Mouse (Mus musculus) MEL (cell line): ENCODE results near the gene Dydc1. TPM values are rescaled to one million over a fixed set of nuclear protein-coding genes. Genes with fewer than 3 reads are reported as not detected.
A peak's percentile ranks its signal among the peaks of the same experiment; 100 is the strongest.

ENCODE experiments used
- DNase-seq: peaks from one replicate; pipeline ENCODE4 v3.0.0; 2011; ENCODE audit warnings: low read depth, low spot score
- H3K27ac ChIP-seq: 2 replicates; pipeline ENCODE4 v1.5.1; 2012; ENCODE audit warnings: low read depth, mild to moderate bottlenecking, control low read depth, low read length, moderate library complexity; ENCODE audit not compliant: control insufficient read depth
- H3K27me3 ChIP-seq, 2 experiments: fragments of 150-350 bp in 1 of 2; sonication (generic) in 1 of 2; 2 replicates each; pipeline ENCODE4 v1.6.1; 2012; ENCODE audit warnings: low read length in 2 of 2, mild to moderate bottlenecking in 2 of 2, improper control_type of control experiment in 1 of 2, moderate library complexity in 1 of 2; ENCODE audit not compliant: insufficient read depth in 2 of 2, control insufficient read depth in 1 of 2
- H3K36me3 ChIP-seq, 2 experiments: 2 replicates each; pipeline ENCODE4 v1.6.1; 2012 to 2014; ENCODE audit warnings: low read length in 2 of 2, improper control_type of control experiment in 1 of 2, inconsistent platforms in 1 of 2, mild to moderate bottlenecking in 1 of 2; ENCODE audit not compliant: insufficient read depth in 2 of 2, control insufficient read depth in 1 of 2
- H3K4me1 ChIP-seq, 2 experiments: fragments of 150-350 bp in 1 of 2; sonication (generic) in 1 of 2; 2 replicates each; pipeline ENCODE4 v1.6.1; 2012; ENCODE audit warnings: low read length in 2 of 2, improper control_type of control experiment in 1 of 2, mild to moderate bottlenecking in 1 of 2; ENCODE audit not compliant: insufficient read depth in 2 of 2, control insufficient read depth in 1 of 2
- H3K4me3 ChIP-seq, 2 experiments: fragments of 150-350 bp in 1 of 2; sonication (generic) in 1 of 2; 2 replicates each; pipeline ENCODE4 v1.5.1; 2012; ENCODE audit warnings: low read depth in 2 of 2, low read length in 2 of 2, mild to moderate bottlenecking in 2 of 2, moderate library complexity in 2 of 2, control low read depth in 1 of 2, improper control_type of control experiment in 1 of 2; ENCODE audit not compliant: control insufficient read depth in 1 of 2, insufficient read depth in 1 of 2
- H3K79me2 ChIP-seq: 2 replicates; pipeline ENCODE4 v1.6.1; 2012; ENCODE audit warnings: mild to moderate bottlenecking, low read length, moderate library complexity; ENCODE audit not compliant: control insufficient read depth, poor library complexity, insufficient read depth
- H3K9ac ChIP-seq: 2 replicates; pipeline ENCODE4 v1.6.1; 2012; ENCODE audit warnings: low read depth, mild to moderate bottlenecking, control low read depth, low read length, moderate library complexity; ENCODE audit not compliant: control insufficient read depth, poor library complexity, severe bottlenecking
- H3K9me3 ChIP-seq: fragments of 150-350 bp; sonication (generic); replicated peaks from 2 replicates; pipeline ENCODE4 v1.6.1; 2012; ENCODE audit warnings: mild to moderate bottlenecking, low read length, improper control_type of control experiment, moderate library complexity; ENCODE audit not compliant: insufficient read depth
- BHLHE40 ChIP-seq: IDR thresholded peaks from 2 replicates; pipeline ENCODE4 v1.6.1; 2012; ENCODE audit warnings: low read depth, mild to moderate bottlenecking, inconsistent platforms, low read length, improper control_type of control experiment, borderline replicate concordance
- ELF1 ChIP-seq: IDR thresholded peaks from 2 replicates; pipeline ENCODE4 v1.6.1; 2014; ENCODE audit warnings: low read depth, mild to moderate bottlenecking, inconsistent platforms, low read length, improper control_type of control experiment, moderate library complexity
- GABPA ChIP-seq: IDR thresholded peaks from 2 replicates; pipeline ENCODE4 v1.6.1; 2012; ENCODE audit warnings: low read depth, mild to moderate bottlenecking, inconsistent platforms, low read length, improper control_type of control experiment, moderate library complexity
- GATA1 ChIP-seq: IDR thresholded peaks from 2 replicates; pipeline ENCODE4 v1.6.1; 2011; ENCODE audit warnings: low read depth, low read length, improper control_type of control experiment
- HCFC1 ChIP-seq: IDR thresholded peaks from 2 replicates; pipeline ENCODE4 v1.6.1; 2012; ENCODE audit warnings: low read depth, mild to moderate bottlenecking, inconsistent platforms, low read length, improper control_type of control experiment, moderate library complexity
- KAT2A ChIP-seq: conservative IDR thresholded peaks from 2 replicates; pipeline ENCODE4 v1.6.1; 2012; ENCODE audit warnings: low read depth, low read length, improper control_type of control experiment, inconsistent platforms
- MAFK ChIP-seq: IDR thresholded peaks from 2 replicates; pipeline ENCODE4 v1.6.1; 2011; ENCODE audit warnings: low read depth, mild to moderate bottlenecking, low read length, improper control_type of control experiment, borderline replicate concordance
- MAZ ChIP-seq: IDR thresholded peaks from 2 replicates; pipeline ENCODE4 v1.6.1; 2012; ENCODE audit warnings: low read depth, mild to moderate bottlenecking, inconsistent platforms, low read length, improper control_type of control experiment
- MEF2A ChIP-seq: IDR thresholded peaks from 2 replicates; pipeline ENCODE4 v1.6.1; 2014; ENCODE audit warnings: low read depth, mild to moderate bottlenecking, inconsistent platforms, low read length, improper control_type of control experiment; ENCODE audit not compliant: poor library complexity, insufficient replicate concordance, severe bottlenecking; ENCODE audit errors: extremely low read depth
- MYB ChIP-seq: IDR thresholded peaks from 2 replicates; pipeline ENCODE4 v1.6.1; 2011; ENCODE audit warnings: mild to moderate bottlenecking, low read depth, low read length, improper control_type of control experiment
- MYC ChIP-seq: IDR thresholded peaks from 2 replicates; pipeline ENCODE4 v1.6.1; 2011; ENCODE audit warnings: low read depth, mild to moderate bottlenecking, low read length, improper control_type of control experiment, moderate library complexity
- NELFE ChIP-seq: IDR thresholded peaks from 2 replicates; pipeline ENCODE4 v1.6.1; 2011; ENCODE audit warnings: low read depth, low read length, improper control_type of control experiment
- POLR2A ChIP-seq, 2 experiments: IDR thresholded peaks; 2 replicates each; pipeline ENCODE4 v1.6.1; 2011 to 2012; ENCODE audit warnings: low read length in 2 of 2, mild to moderate bottlenecking in 2 of 2, control low read depth in 1 of 2, improper control_type of control experiment in 1 of 2, low read depth in 1 of 2, moderate library complexity in 1 of 2; ENCODE audit not compliant: control insufficient read depth in 1 of 2, insufficient read depth in 1 of 2, poor library complexity in 1 of 2
- POLR2AphosphoS2 ChIP-seq: IDR thresholded peaks from 2 replicates; pipeline ENCODE4 v1.6.1; 2011; ENCODE audit warnings: low read length, improper control_type of control experiment
- RAD21 ChIP-seq: IDR thresholded peaks from 2 replicates; pipeline ENCODE4 v1.6.1; 2011; ENCODE audit warnings: mild to moderate bottlenecking, low read depth, low read length, improper control_type of control experiment
- RCOR1 ChIP-seq: IDR thresholded peaks from 2 replicates; pipeline ENCODE4 v1.6.1; 2012; ENCODE audit warnings: low read depth, mild to moderate bottlenecking, inconsistent platforms, low read length, improper control_type of control experiment
- TBP ChIP-seq: IDR thresholded peaks from 2 replicates; pipeline ENCODE4 v1.8.0; 2011; ENCODE audit warnings: low read depth, low read length, improper control_type of control experiment
- TCF12 ChIP-seq: IDR thresholded peaks from 2 replicates; pipeline ENCODE4 v1.6.1; 2014; ENCODE audit warnings: low read depth, mild to moderate bottlenecking, inconsistent platforms, low read length, improper control_type of control experiment, moderate library complexity
- USF1 ChIP-seq: IDR thresholded peaks from 2 replicates; pipeline ENCODE4 v1.6.1; 2014; ENCODE audit warnings: low read depth, mild to moderate bottlenecking, inconsistent platforms, low read length, improper control_type of control experiment, moderate library complexity
- USF2 ChIP-seq, 2 experiments: IDR thresholded peaks; 2 replicates each; pipeline ENCODE4 v1.6.1; 2011 to 2012; ENCODE audit warnings: improper control_type of control experiment in 2 of 2, low read length in 2 of 2, borderline replicate concordance in 1 of 2, inconsistent platforms in 1 of 2, low read depth in 1 of 2, mild to moderate bottlenecking in 1 of 2; ENCODE audit not compliant: insufficient read depth in 1 of 2
- ZC3H11A ChIP-seq: IDR thresholded peaks from 2 replicates; pipeline ENCODE4 v1.6.1; 2012; ENCODE audit warnings: low read depth, mild to moderate bottlenecking, inconsistent platforms, low read length, improper control_type of control experiment
- ZKSCAN1 ChIP-seq: IDR thresholded peaks from 2 replicates; pipeline ENCODE4 v1.6.1; 2012; ENCODE audit warnings: low read depth, mild to moderate bottlenecking, inconsistent platforms, low read length, improper control_type of control experiment, moderate library complexity
- ZMIZ1 ChIP-seq: IDR thresholded peaks from 2 replicates; pipeline ENCODE4 v1.6.1; 2012; ENCODE audit warnings: low read depth, mild to moderate bottlenecking, inconsistent platforms, low read length, improper control_type of control experiment, moderate library complexity
- ZNF384 ChIP-seq: IDR thresholded peaks from 2 replicates; pipeline ENCODE4 v1.6.1; 2012; ENCODE audit warnings: low read depth, mild to moderate bottlenecking, inconsistent platforms, low read length, improper control_type of control experiment
- polyA plus RNA-seq, 2 experiments: library from polyadenylated mRNA; stranded (reverse) in 1 of 2; unstranded in 1 of 2; fragments of >175 nt in 1 of 2; fragments of >200 nt in 1 of 2; gene quantifications; 2 replicates each; pipeline versions ENCODE4 v1.2.1 to v1.2.4; 2012; ENCODE audit warnings: low replicate concordance in 2 of 2, low read depth in 1 of 2; ENCODE audit not compliant: insufficient read length in 2 of 2, insufficient read depth in 1 of 2, missing spikeins in 1 of 2
- total RNA-seq: library from RNA; depleted of rRNA; stranded (reverse); fragments of 300-350 nt; gene quantifications from 2 replicates; pipeline ENCODE4 v1.2.3, GENCODE M21; 2012

Gene Dydc1
- total and polyA plus RNA-seq, 3 experiments: not detected

DNA sequence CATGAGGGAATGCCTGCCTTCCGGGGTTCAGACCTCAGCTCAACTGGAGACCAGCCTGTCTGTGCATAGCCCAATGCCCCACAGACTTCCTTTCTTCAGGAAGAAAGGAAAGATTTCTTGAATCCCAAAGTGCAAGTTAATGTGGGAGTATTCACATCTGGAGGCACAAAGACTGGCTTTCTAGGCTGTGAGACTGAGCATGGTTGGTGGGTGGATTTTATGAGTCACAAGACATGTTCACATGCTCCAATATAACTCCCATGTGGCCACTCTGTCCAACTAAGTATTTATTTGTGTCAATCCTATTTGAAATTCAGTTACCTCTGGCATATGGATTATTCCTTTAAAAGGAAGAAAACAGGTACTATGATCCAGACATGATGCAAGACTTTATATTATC lies 26.0 kb downstream of the Dydc1 start:
- TF ChIP-seq USF2 (IDR thresholded peaks at IDR 0.05; ENCODE audit: borderline replicate concordance in 1 of 2, insufficient read depth in 1 of 2, low read depth in 1 of 2, low read length in 2 of 2) (no peak), RAD21 (no peak), MYC (no peak), RCOR1 (no peak), BHLHE40 (no peak), GABPA (no peak), ZKSCAN1 (no peak), GATA1 (no peak), TCF12 (no peak)
- DNase-seq: no peak

DNA sequence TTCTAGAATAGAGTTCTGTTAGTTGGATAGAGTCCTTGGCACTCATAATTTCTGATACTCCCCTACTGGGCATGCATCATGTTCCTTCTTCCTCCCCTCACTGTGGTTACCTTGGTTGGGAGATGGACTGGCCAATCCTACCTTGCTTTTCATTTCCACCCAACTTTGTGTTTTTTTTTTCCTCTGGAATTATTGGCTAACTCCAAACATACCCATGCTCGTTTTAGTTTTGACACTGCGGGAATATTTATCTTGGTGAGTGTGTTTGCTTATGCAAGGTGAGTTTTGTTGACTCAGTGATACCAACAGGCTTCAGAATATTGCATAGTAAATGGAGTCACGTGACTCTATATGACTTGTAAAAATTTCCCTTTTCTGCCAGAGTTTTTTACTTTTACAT lies 28.0 kb downstream of the Dydc1 start:
- H3K79me2 ChIP-seq: no peaks in the 10 kb centered on the region
- no peak for DNase-seq
- TF ChIP-seq BHLHE40: no peak
- TF ChIP-seq ZNF384: no peak
- no peak for TF ChIP-seq GATA1
- TF ChIP-seq MYC: no peak
- TF ChIP-seq USF1: 0 out of 2 replicates have a peak, but pooled peaks have one; percentile 21
- no peak for TF ChIP-seq TBP
- TF ChIP-seq, all 39 proteins: peak for 1
- Histone ChIP-seq H3K36me3 (no peaks in the 10 kb centered on the region), H3K4me1 (no peaks in the 10 kb centered on the region), H3K27me3 (no peaks in the 10 kb centered on the region), H3K9me3 (no peaks in the 10 kb centered on the region), H3K4me3 (no peak overlapping the region), H3K27ac (no peak overlapping the region), H3K9ac (no peak overlapping the region)

More for the DNA sequence above, 26.0 kb downstream of the Dydc1 start:
- H3K4me3 ChIP-seq: no peak overlapping the region
- no peaks in the 10 kb centered on the region for H3K27me3 ChIP-seq
- no peaks in the 10 kb centered on the region for H3K4me1 ChIP-seq
- no peak overlapping the region for H3K27ac ChIP-seq
- no peaks in the 10 kb centered on the region for H3K9me3 ChIP-seq
- H3K36me3 ChIP-seq: no peaks in the 10 kb centered on the region
- no peak overlapping the region for H3K9ac ChIP-seq
- H3K79me2 ChIP-seq: no peaks in the 10 kb centered on the region

DNA sequence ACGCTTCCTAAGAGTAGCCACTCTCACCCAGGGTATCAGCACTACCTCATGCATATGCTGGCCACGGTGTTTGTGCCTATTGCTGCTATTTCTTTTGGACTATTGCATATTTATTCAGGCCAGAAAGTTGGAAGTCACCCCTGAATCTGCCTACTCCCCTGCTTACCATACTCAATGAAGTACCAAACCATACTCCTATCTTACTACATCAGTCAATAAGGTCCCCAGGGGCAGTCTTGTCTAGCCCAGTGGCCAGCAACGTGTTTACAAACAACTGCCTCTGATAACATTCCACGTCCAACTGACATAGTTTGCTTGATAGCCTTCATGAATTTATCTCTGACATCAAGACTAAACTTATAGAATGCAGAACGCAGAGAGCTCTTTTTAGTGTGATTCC lies 28.5 kb downstream of the Dydc1 start:
- TF ChIP-seq TCF12 (no peak), MAZ (no peak), NELFE (no peak), RAD21 (no peak), MYB (no peak), MEF2A (no peak), MYC (no peak), ELF1 (no peak), POLR2A (IDR thresholded peaks at IDR 0.05; ENCODE audit: control insufficient read depth in 1 of 2, insufficient read depth in 1 of 2, low read depth in 1 of 2, low read length in 2 of 2, poor library complexity in 1 of 2) (no peak), USF2 (IDR thresholded peaks at IDR 0.05; ENCODE audit: borderline replicate concordance in 1 of 2, insufficient read depth in 1 of 2, low read depth in 1 of 2, low read length in 2 of 2) (no peak), HCFC1 (no peak), POLR2AphosphoS2 (no peak), BHLHE40 (no peak), KAT2A (no peak), ZMIZ1 (no peak), ZC3H11A (no peak), MAFK (no peak), ZNF384 (no peak), USF1 (no peak)
- Histone ChIP-seq H3K27me3 (no peaks in the 10 kb centered on the region), H3K79me2 (no peaks in the 10 kb centered on the region), H3K9me3 (no peaks in the 10 kb centered on the region), H3K36me3 (no peaks in the 10 kb centered on the region), H3K4me1 (no peaks in the 10 kb centered on the region), H3K27ac (no peak overlapping the region), H3K4me3 (no peak overlapping the region), H3K9ac (no peak overlapping the region)
- DNase-seq: no peak
